Mouse (Mus musculus) hindbrain, embryonic 12.5 days (tissue): ENCODE measurements around the gene Atg9a. TPM values are rescaled to one million over a fixed set of nuclear protein-coding genes. Genes with fewer than 3 reads are reported as not detected.

Experiments used
- ATAC-seq: fragments of 200-750 bp; cut with Nextera tagmentation; 2 replicates; pipeline ENCODE4 v1.8.0; 2017; ENCODE audit warnings: moderate TSS enrichment; ENCODE audit not compliant: low FRiP score
- H3K27ac ChIP-seq: fragments of 300-500 bp; sonication (generic); 2 replicates; pipeline ENCODE4 v1.5.1; 2016; ENCODE audit warnings: mild to moderate bottlenecking
- H3K27me3 ChIP-seq: fragments of 300-500 bp; sonication (generic); 2 replicates; pipeline ENCODE4 v1.6.1; 2016; ENCODE audit warnings: mild to moderate bottlenecking
- H3K36me3 ChIP-seq: fragments of 300-500 bp; sonication (generic); 2 replicates; pipeline ENCODE4 v1.6.1; 2016; ENCODE audit warnings: mild to moderate bottlenecking
- H3K4me1 ChIP-seq: fragments of 300-500 bp; sonication (generic); 2 replicates; pipeline ENCODE4 v1.6.1; 2016
- H3K4me2 ChIP-seq: fragments of 300-500 bp; sonication (generic); replicated peaks from 2 replicates; pipeline ENCODE4 v1.6.1; 2016; ENCODE audit warnings: mild to moderate bottlenecking
- H3K4me3 ChIP-seq: fragments of 300-500 bp; sonication (generic); 2 replicates; pipeline ENCODE4 v1.5.1; 2016; ENCODE audit warnings: mild to moderate bottlenecking
- H3K9ac ChIP-seq: fragments of 300-500 bp; sonication (generic); 2 replicates; pipeline ENCODE4 v1.6.1; 2016; ENCODE audit warnings: mild to moderate bottlenecking, moderate library complexity
- H3K9me3 ChIP-seq: fragments of 300-500 bp; sonication (generic); replicated peaks from 2 replicates; pipeline ENCODE4 v1.6.1; 2016; ENCODE audit warnings: mild to moderate bottlenecking
- WGBS: fragments of 180-500 bp; shearing (Covaris S2); methylation state at CpG from one replicate; pipeline ENCODE4 v1.1.7; 2016; 5-methylcytosine and 5-hydroxymethylcytosine counted together
- polyA plus RNA-seq: library from polyadenylated mRNA; unstranded; fragments of >200 nt; fragmentation: Nextera tagmentation; extraction: Ambion mirVana; gene quantifications from 2 replicates; pipeline ENCODE4 v1.2.1, GENCODE M21; 2016

The Atg9a gene
- polyA plus RNA-seq, 1 experiment from 2014 or later: 38.4 TPM

DNA sequence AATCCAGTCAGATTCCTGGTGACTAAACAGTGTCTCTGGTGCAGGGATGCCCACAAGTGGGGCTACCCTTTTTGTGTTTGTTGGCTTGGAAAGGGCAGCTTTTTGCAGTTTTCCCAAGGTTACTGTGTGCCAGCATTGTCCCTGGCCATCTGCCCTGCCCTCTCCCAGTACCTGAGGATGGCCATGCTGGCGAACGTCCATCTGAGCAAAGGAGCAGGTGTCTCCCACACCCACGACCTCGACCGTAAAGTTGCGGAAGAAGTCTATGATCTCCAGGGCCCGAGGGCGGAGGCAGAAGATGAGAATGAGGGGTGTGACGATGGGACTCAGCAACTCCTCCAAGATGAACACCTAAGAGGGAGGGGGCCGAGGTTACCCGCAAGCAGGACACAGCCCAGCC, 6.5 kb downstream of the Atg9a start:
- Histone ChIP-seq H3K27ac (no peak overlapping the region), H3K4me2 (no peak overlapping the region), H3K4me3 (no peak overlapping the region), H3K4me1 (peaks cover 8% of the 10 kb centered on the region), H3K27me3 (no peaks in the 10 kb centered on the region), H3K9me3 (no peaks in the 10 kb centered on the region), H3K36me3 (peaks cover 70% of the 10 kb centered on the region), H3K9ac (no peak overlapping the region)
- ATAC-seq: no peak
- WGBS: 95% methylated on average over 11 of the region's 11 CpGs

DNA sequence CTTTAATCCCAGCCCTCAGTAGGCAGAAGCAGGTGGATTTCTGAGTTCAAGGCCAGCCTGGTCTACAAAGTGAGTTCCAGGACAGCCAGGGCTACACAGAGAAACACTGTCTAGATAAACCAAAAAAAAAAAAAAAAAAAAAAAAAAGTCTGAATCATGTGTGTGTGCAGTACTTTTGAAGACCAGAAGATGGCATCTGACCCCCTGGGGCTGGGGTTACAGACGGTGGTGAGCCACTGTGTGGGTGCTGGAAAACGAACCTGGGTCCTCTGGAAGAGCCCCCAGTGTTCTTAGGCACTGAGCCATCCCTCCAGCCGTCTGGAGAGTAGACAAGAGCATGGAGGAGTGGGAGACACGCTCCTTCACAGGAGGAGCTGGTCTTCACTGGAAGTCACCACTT, 9.8 kb downstream of the Atg9a start:
- Histone ChIP-seq H3K27ac (no peak overlapping the region), H3K36me3 (peaks cover 67% of the 10 kb centered on the region), H3K4me3 (no peak overlapping the region), H3K9me3 (no peaks in the 10 kb centered on the region), H3K27me3 (no peaks in the 10 kb centered on the region), H3K4me1 (peaks cover 24% of the 10 kb centered on the region), H3K9ac (no peak overlapping the region), H3K4me2 (no peak overlapping the region)
- 64% methylated on average over 4 of the region's 4 CpGs for WGBS
- ATAC-seq: no peak

DNA sequence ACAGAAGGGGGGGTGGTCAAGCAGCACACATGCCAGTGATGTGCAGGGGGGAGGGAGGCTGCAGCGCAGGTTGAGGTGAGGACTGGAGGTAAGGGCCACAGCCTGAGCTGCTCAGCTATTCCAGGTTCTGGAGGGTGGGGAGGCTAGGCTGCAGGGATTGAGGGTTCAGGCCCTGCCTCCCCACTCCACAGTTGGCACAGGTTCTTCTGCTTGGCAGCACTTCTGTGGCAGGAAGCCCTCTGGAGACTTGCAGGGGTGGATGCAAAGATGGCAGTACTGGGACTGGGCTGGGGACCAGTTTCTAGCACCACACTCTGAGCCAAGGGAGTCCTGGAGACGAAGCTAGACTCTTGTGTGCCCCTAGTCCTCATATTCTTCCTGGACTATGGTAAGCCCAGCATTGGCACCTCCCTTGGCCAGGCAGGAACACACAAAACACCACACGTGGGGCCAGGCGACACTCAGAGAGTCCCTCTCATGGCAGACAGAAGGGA, 10.6 kb downstream of the Atg9a start:
- Histone ChIP-seq H3K36me3 (peaks cover 67% of the 10 kb centered on the region), H3K9me3 (no peaks in the 10 kb centered on the region), H3K4me1 (peaks cover 24% of the 10 kb centered on the region), H3K9ac (no peak overlapping the region), H3K4me2 (no peak overlapping the region), H3K4me3 (no peak overlapping the region), H3K27ac (no peak overlapping the region), H3K27me3 (no peaks in the 10 kb centered on the region)
- ATAC-seq: no peak
- 90% methylated on average over 4 of the region's 4 CpGs for WGBS

DNA sequence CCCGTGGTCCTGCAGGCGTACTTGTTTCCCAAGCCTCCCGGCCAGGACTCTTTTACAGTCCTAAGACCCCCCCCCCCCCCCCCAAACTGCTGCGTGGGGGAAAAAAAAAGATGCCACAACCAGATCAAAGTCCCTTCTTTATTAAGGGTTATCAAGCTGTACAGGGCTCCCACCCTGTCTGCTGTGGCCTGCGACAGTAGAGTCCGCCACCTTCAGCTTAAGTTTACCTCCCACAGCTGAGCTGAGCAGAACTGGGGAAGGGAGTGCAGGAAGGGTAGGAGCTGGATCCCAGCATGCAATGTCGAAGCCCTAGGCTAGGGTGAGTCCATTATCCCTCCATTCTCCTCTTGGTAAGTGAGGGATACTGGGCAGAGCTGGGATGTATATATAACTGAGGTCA, 11.3 kb downstream of the Atg9a start:
- Histone ChIP-seq H3K4me2 (peak overlapping the region; percentile 93), H3K36me3 (peaks cover 67% of the 10 kb centered on the region), H3K27ac (no peak overlapping the region), H3K9me3 (no peaks in the 10 kb centered on the region), H3K27me3 (no peaks in the 10 kb centered on the region), H3K4me3 (peak overlapping the region; percentile 56), H3K4me1 (peaks cover 24% of the 10 kb centered on the region), H3K9ac (no peak overlapping the region)
- 41% methylated on average over 7 of the region's 7 CpGs for WGBS
- ATAC-seq: 0 out of 2 replicates have a peak, but pooled peaks have one; percentile 0

DNA sequence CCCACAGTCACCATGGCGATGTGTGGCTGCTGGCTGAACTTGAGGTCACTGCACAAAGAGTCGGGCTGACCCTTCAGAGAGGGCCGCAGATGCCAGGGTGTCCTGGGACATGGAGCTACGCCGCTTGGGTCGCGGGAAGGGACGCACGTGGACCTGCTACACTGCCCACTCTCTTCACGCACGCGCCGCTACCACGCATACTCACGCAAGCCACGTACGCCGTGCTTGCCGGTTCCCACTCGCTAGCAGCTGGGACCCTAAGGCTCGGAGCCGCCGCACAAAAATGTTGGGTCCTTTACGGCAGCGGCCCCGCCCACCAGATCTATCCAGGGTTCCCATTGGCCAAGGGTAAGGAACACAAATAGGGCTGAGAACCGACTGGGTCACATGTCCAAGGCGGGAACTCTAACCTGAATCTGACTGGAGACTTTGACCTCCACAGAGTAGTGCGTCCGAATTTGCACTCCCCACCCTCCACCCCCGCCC, 11.8 kb downstream of the Atg9a start, which contains the start of gene Abcb6:
Gene Abcb6 (minus strand): TSS at position 288 of the 486 bp plus-strand sequence.
- Histone ChIP-seq H3K9me3 (no peaks in the 10 kb centered on the region), H3K27ac (peak within 1 kb of the TSS; percentile 56), H3K27me3 (no peaks in the 10 kb centered on the region), H3K4me3 (peak within 1 kb of the TSS; percentile 56), H3K36me3 (peaks cover 67% of the 10 kb centered on the region), H3K9ac (peak within 1 kb of the TSS; percentile 70), H3K4me2 (peak within 1 kb of the TSS; percentile 93), H3K4me1 (peaks cover 24% of the 10 kb centered on the region)
- ATAC-seq: peak; percentile 89
- under 1% methylated on average over 31 of the region's 31 CpGs for WGBS

DNA sequence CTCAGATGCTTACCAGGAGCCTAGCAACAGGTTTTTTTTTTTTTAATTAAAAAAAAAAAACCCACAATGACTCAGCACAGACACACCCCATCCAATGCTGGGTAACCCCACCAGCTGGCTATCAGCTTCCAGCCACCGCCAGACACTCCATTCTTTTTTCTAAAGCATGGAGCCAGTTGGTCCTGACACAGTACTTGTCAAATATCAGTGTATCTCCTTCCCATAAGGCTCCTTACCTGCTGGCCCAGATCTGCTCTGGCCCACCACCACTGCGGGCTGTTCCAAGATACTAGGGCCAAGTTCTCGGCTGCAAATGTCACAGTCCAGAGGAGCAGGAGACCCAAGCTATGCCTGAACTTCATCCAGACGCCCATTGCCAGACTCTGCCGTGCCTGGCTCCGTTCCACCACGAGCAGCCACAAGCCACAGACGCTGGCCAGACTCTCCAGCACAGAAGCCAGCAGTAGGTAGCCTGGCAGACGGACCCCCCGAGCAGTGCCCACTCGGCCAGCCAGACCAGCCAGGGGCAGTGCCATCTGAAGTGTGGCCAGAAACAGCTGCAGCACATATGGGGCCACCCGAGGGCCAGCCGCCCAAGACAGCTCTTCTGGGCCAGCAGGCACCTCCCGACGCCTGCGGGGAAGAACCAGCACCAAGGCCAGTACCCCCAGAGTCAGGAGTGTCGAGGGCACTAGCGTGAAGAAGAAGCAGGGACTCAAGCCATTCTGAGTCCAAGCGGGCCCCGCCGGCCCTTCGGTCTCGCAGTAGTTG, 12.5 kb downstream of the Atg9a start:
- H3K27ac ChIP-seq: peak overlapping the region; percentile 56
- peaks cover 24% of the 10 kb centered on the region for H3K4me1 ChIP-seq
- no peaks in the 10 kb centered on the region for H3K9me3 ChIP-seq
- peak; percentile 66 for ATAC-seq
- H3K4me2 ChIP-seq: peak overlapping the region; percentile 93
- peak overlapping the region; percentile 56 for H3K4me3 ChIP-seq
- H3K27me3 ChIP-seq: no peaks in the 10 kb centered on the region
- H3K36me3 ChIP-seq: peaks cover 66% of the 10 kb centered on the region
- WGBS: 9% methylated on average over 23 of the region's 23 CpGs
- H3K9ac ChIP-seq: peak overlapping the region; percentile 70

DNA sequence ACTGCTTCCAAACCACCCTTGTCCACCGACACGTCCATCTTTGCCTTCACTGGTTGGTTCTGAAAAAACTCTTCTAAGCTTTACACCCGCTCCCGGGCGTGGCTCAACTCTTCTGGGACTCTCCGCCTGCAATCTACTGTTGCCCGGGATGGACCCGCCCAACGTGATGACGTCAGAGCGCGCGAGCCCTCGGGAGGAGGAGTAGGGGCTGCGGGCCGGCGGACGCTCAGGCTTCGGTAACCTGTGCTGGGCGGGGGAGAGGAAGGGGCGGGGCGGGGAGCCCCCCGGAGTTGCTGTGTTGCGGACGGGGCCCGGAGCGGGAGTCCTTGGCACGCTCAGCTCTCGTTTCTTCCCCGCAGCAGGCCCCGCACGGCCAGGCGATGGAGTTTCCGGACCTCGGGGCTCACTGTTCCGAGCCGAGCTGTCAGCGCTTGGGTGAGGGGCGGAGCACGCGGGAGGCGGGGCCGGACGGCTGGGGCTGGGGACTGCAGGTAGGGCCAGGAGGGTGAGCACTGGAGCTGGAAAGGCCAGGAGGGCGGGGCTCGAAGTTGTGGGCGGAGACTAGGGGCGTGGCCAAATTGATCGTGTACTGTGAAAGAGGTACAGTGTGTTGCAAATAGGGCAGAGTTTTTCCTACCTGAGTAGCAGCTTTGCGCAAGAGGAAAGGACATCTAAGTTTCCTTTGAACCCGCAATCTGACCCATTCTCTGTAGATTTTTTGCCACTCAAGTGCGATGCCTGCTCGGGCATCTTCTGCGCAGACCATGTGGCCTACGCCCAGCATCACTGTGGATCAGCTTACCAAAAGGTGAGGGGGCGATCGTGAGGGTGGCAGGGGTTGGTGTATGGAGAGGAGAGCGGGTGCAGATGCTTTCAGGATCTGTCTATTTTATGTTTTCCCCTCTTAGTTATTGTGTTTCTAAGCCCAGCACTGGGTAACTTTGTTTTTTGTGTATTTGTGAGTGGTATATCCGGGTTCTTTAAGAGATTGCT, 23.2 kb downstream of the Atg9a start, which contains the start of gene Zfand2b:
Gene Zfand2b (plus strand): TSS at position 175 of the 993 bp plus-strand sequence.
- under 1% methylated on average over 57 of the region's 59 CpGs for WGBS
- peaks cover 11% of the 10 kb centered on the region for H3K4me1 ChIP-seq
- H3K4me2 ChIP-seq: peak within 1 kb of the TSS; percentile 71
- H3K9ac ChIP-seq: peak within 1 kb of the TSS; percentile 68
- H3K4me3 ChIP-seq: peak within 1 kb of the TSS; percentile 63
- no peaks in the 10 kb centered on the region for H3K9me3 ChIP-seq
- peaks cover 35% of the 10 kb centered on the region for H3K36me3 ChIP-seq
- ATAC-seq: peak; percentile 97
- peak within 1 kb of the TSS; percentile 86 for H3K27ac ChIP-seq
- H3K27me3 ChIP-seq: no peaks in the 10 kb centered on the region

DNA sequence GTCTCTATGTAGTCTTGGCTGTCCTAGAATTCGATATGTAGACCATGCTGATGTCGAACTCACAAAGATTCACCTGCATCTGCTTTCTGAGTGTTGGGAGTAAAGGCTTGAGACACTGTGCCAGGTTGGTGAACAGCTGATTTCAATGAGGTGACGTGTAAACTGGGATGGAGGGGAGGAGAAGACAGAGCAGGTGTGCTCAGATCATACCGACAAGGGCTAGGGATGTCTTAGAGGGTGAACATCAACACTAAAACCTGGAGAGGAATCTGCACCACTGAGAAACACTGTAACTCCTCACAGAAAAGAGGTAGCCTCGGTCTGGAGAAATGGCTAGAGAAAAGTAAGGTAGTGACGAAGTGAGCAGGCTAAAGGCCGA, 23.9 kb downstream of the Atg9a start:
- 8% methylated on average over 7 of the region's 7 CpGs for WGBS

DNA sequence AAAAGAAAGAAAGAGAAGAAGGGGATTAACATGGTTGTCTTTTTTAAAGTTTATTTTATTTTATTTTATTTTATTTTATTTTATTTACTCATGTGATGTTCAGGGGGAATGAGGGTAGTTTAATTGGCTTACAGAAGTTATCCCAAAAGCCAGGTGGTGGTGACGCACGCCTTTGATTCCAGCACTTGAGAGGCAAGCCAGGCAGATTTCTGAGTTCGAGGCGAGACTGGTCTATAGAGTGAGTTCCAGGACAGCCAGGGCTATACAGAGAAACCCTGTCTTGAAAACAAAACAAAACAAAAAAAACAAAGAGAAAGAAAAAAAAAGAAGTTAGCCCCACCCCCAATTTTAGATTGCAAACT, 31.8 kb downstream of the Atg9a start:
- Histone ChIP-seq H3K4me3 (no peak overlapping the region), H3K36me3 (no peaks in the 10 kb centered on the region), H3K27ac (no peak overlapping the region), H3K27me3 (no peaks in the 10 kb centered on the region; the same call in 1 of the 2 replicates), H3K9ac (no peak overlapping the region), H3K4me1 (no peaks in the 10 kb centered on the region), H3K9me3 (no peaks in the 10 kb centered on the region), H3K4me2 (no peak overlapping the region)
- WGBS: 85% methylated on average over 4 of the region's 4 CpGs
- ATAC-seq: no peak

More for the DNA sequence above, 23.9 kb downstream of the Atg9a start:
- Histone ChIP-seq H3K9ac (peak overlapping the region; percentile 41), H3K27ac (peak overlapping the region; percentile 36; the same call in 1 of the 2 replicates), H3K4me3 (peak overlapping the region; percentile 63), H3K9me3 (no peaks in the 10 kb centered on the region), H3K4me1 (peaks cover 11% of the 10 kb centered on the region), H3K4me2 (peak overlapping the region; percentile 71), H3K36me3 (peaks cover 29% of the 10 kb centered on the region), H3K27me3 (no peaks in the 10 kb centered on the region)
- ATAC-seq: peak; percentile 46

DNA sequence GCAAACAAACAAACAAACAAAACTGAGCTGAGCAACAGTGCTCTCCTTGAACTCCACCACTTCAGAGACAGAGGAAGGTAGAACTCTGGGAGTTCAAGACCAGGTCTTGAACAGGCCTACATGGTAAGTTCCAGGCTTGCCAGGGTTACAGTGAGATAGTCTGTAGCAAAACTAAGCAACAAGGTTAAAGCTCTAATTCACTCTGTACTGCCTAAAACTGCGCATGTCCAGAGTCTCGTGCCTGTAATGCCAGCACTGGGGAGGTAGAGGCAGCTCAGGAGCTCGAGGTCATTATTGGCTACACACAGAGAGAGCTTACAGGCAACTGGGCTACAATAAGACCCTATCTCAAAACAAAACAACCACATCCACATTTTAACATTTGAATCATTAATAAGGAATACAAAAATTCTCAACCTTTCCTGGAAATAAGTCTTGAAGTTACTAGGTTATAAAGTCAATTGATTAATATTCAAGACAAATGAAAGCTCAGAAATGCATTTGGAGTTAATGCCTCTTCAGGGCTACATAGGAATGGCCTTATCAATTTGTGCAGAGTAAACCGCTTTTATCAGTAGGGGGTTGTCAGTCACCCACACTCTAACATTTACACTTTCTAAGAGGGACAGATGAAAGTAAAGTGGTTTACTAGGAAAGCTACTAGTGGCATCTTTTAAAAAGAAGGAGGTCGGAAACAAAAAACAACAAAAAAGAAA, 32.3 kb downstream of the Atg9a start:
- H3K27ac ChIP-seq: no peak overlapping the region
- WGBS: 70% methylated on average over 5 of the region's 5 CpGs
- ATAC-seq: no peak
- no peaks in the 10 kb centered on the region for H3K36me3 ChIP-seq
- H3K27me3 ChIP-seq: no peaks in the 10 kb centered on the region; the same call in 1 of the 2 replicates
- no peak overlapping the region for H3K4me3 ChIP-seq
- H3K4me2 ChIP-seq: no peak overlapping the region
- no peak overlapping the region for H3K9ac ChIP-seq
- no peaks in the 10 kb centered on the region for H3K9me3 ChIP-seq
- no peaks in the 10 kb centered on the region for H3K4me1 ChIP-seq

DNA sequence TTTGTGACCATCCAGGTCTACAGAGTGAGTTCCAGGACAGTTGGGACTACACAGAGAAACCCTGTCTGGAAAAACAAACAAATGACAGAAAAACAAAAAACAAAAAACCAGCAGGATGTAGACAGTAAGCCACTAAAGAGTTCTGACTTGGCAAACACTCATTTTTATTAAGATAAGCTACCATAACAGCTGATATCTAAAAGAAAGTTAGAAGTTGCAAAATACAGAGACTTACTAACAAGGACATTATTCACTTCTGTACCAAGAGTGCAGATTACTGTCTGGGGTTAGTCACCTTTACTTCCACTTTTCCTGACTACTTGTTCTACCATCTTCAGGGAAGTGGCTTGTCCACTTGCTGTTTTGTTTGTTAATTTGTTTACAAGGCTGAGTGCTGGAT, 33.0 kb downstream of the Atg9a start:
- H3K27me3 ChIP-seq: no peaks in the 10 kb centered on the region; the same call in 1 of the 2 replicates
- no peak for ATAC-seq
- H3K4me3 ChIP-seq: no peak overlapping the region
- H3K9ac ChIP-seq: no peak overlapping the region
- H3K36me3 ChIP-seq: no peaks in the 10 kb centered on the region
- no peak overlapping the region for H3K4me2 ChIP-seq
- H3K27ac ChIP-seq: no peak overlapping the region
- no peaks in the 10 kb centered on the region for H3K4me1 ChIP-seq
- H3K9me3 ChIP-seq: no peaks in the 10 kb centered on the region
